In the genomic region with DNA sequence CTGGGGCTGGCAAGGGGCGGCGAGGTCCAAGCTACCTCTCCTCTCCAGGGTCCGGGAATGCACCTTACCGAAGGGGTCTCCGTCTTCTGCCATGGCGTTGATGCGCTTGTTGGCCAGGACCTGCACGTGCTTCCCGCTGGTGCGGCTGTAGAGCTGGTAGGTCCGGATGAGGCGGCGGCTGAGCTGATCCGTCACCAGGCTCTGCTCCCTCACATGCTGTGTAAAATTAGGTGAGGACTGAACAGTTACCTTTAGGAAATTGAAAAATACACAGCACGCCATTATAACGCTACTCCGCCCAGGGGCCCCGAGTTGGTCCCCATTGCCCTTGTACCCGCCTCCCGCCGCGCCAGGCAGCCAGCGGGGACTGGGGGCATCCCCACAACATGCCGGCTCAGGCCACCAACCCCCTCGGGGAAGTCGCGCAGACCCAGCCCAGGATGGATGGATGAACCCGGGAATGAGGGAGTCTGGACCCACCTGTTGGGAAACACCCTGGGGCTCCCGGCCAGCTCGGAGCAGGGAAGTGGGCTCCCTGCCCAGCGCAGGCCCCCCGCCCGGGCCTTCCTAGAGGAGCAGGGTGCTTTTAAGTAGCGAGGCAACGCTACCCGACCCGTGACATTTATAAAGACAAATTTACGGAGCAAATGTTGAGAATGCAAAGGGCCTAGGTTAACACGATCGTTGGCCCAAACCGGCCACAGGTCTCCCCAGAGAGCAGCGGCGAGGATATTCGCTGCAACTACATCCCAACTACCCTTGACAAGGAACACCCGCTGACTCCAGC, we compare ENCODE assay signal across 10 mouse cellular contexts. TPM values are rescaled to one million over a fixed set of nuclear protein-coding genes. Genes with fewer than 3 reads are reported as not detected.
A peak's percentile ranks its signal among the peaks of the same experiment; 100 is the strongest.
DNase-seq lines count a peak whose midpoint lies in the region; ATAC-seq and TF ChIP-seq lines count a peak whose summit lies in the region.
"Had no signal": no experiment of that assay in that cellular context is flagged by ENCODE, and none has a peak within 500 bp of the region (broad histone marks: within the 10 kb centered on the region; RNA-seq: fewer than 3 reads in every experiment).

No protein-coding gene starts in this region.

- 3% methylated on average over 45 of the region's 45 CpGs for WGBS in heart, embryonic 13.5 days
- under 1% methylated on average over 45 of the region's 45 CpGs for WGBS in forebrain, embryonic 14.5 days
- WGBS in liver, postnatal 0 days (ENCODE audit: insufficient replicate concordance), result 5% methylated on average over 45 of the region's 45 CpGs

- no peak for TF ChIP-seq EP300 in ES-Bruce4 (IDR thresholded peaks at IDR 0.05; ENCODE audit: insufficient read depth, low read depth, low read length)
- no peak for TF ChIP-seq EP300 in liver, postnatal 0 days (IDR thresholded peaks at IDR 0.05; ENCODE audit: low read depth)

- peak overlapping the region; percentile 75; the same call in 1 of the 2 replicates for H3K9ac ChIP-seq in heart, embryonic 13.5 days
- no peak overlapping the region for H3K9ac ChIP-seq in ES-Bruce4 (ENCODE audit: low read depth, poor library complexity, severe bottlenecking)
- no peak overlapping the region for H3K9ac ChIP-seq in forebrain, embryonic 14.5 days (ENCODE audit: low read length)
- no peak overlapping the region for H3K9ac ChIP-seq in liver, postnatal 0 days (replicated peaks)

- H3K9me3 ChIP-seq in heart, embryonic 13.5 days, result no peaks in the 10 kb centered on the region
- no peaks in the 10 kb centered on the region for H3K9me3 ChIP-seq in ES-Bruce4 (replicated peaks; ENCODE audit: control insufficient read depth, insufficient read depth, low read length, poor library complexity, severe bottlenecking)
- H3K9me3 ChIP-seq in forebrain, embryonic 14.5 days (replicated peaks; ENCODE audit: control insufficient read depth, low read length), result no peaks in the 10 kb centered on the region
- H3K9me3 ChIP-seq in liver, postnatal 0 days (ENCODE audit: low read length), result no peaks in the 10 kb centered on the region

- H3K27ac ChIP-seq in heart, embryonic 13.5 days (replicated peaks), result no peak overlapping the region
- H3K27ac ChIP-seq in ES-Bruce4 (ENCODE audit: insufficient read depth, low read length), result no peak overlapping the region
- no peak overlapping the region for H3K27ac ChIP-seq in forebrain, embryonic 14.5 days (ENCODE audit: low read depth, low read length)
- H3K27ac ChIP-seq in liver, postnatal 0 days (ENCODE audit: low read depth), result no peak overlapping the region
- H3K27ac ChIP-seq: macrophage had no signal

- no peak for ATAC-seq in heart, embryonic 13.5 days (ENCODE audit: extremely low read depth, insufficient number of reproducible peaks, low FRiP score, low TSS enrichment)
- no peak for ATAC-seq in forebrain, embryonic 14.5 days
- no peak for ATAC-seq in liver, postnatal 0 days

- DNase-seq in heart, adult 9 months (ENCODE audit: low spot score in 2 of 2), result no peak
- DNase-seq in forebrain, embryonic 14.5 days (ENCODE audit: low spot score), result no peak
- no peak for DNase-seq in liver, postnatal 0 days
- DNase-seq in frontal cortex, postnatal 10 days (ENCODE audit: low spot score in 2 of 2), result no peak
- DNase-seq in right cerebral cortex, postnatal 25 days, result no peak
- no peak for DNase-seq in layer of hippocampus, adult 9-10 months (ENCODE audit: low spot score)
- DNase-seq: kidney, adult 11 months had no signal

- H3K4me2 ChIP-seq in heart, embryonic 13.5 days, result peak overlapping the region; percentile 80
- no peak overlapping the region for H3K4me2 ChIP-seq in forebrain, embryonic 14.5 days (ENCODE audit: low read length)
- H3K4me2 ChIP-seq in liver, postnatal 0 days (ENCODE audit: low read depth, low read length), result no peak overlapping the region; the same call in 1 of the 2 replicates

- no peak for TF ChIP-seq POLR2A in ES-Bruce4 (IDR thresholded peaks at IDR 0.05; ENCODE audit: insufficient read depth, low read length)

- H3K36me3 ChIP-seq in heart, embryonic 13.5 days, result no peaks in the 10 kb centered on the region
- no peaks in the 10 kb centered on the region for H3K36me3 ChIP-seq in ES-Bruce4 (ENCODE audit: control insufficient read depth, insufficient read depth, low read length, poor library complexity, severe bottlenecking)
- H3K36me3 ChIP-seq in forebrain, embryonic 14.5 days (ENCODE audit: control insufficient read depth, insufficient read depth, low read length), result no peaks in the 10 kb centered on the region
- H3K36me3 ChIP-seq in liver, postnatal 0 days (replicated peaks; ENCODE audit: insufficient read depth, low read length), result no peaks in the 10 kb centered on the region

- peaks cover 97% of the 10 kb centered on the region for H3K27me3 ChIP-seq in heart, embryonic 13.5 days (replicated peaks)
- H3K27me3 ChIP-seq in ES-Bruce4 (ENCODE audit: control insufficient read depth, insufficient read depth, low read length, poor library complexity, severe bottlenecking), result peaks cover 37% of the 10 kb centered on the region
- H3K27me3 ChIP-seq in forebrain, embryonic 14.5 days (replicated peaks; ENCODE audit: control insufficient read depth, insufficient read depth, low read length), result peaks cover 89% of the 10 kb centered on the region
- H3K27me3 ChIP-seq in liver, postnatal 0 days (ENCODE audit: insufficient read depth, low read length), result peaks cover 91% of the 10 kb centered on the region

- peak overlapping the region; percentile 57 for H3K4me3 ChIP-seq in heart, embryonic 13.5 days
- H3K4me3 ChIP-seq in ES-Bruce4 (ENCODE audit: low read depth, low read length), result peak overlapping the region; percentile 54
- peak overlapping the region; percentile 31 for H3K4me3 ChIP-seq in forebrain, embryonic 14.5 days (ENCODE audit: low read depth, low read length)
- H3K4me3 ChIP-seq in liver, postnatal 0 days (ENCODE audit: low read depth, low read length), result peak overlapping the region; percentile 39; the same call in 1 of the 2 replicates

- H3K4me1 ChIP-seq in heart, embryonic 13.5 days, result peaks cover 44% of the 10 kb centered on the region
- no peaks in the 10 kb centered on the region for H3K4me1 ChIP-seq in ES-Bruce4 (ENCODE audit: control insufficient read depth, insufficient read depth, low read length)
- H3K4me1 ChIP-seq in forebrain, embryonic 14.5 days (ENCODE audit: control insufficient read depth, insufficient read depth, low read length), result peaks cover 14% of the 10 kb centered on the region
- H3K4me1 ChIP-seq in liver, postnatal 0 days (ENCODE audit: insufficient read depth), result peaks cover 24% of the 10 kb centered on the region

- no peak for TF ChIP-seq CTCF in ES-Bruce4 (IDR thresholded peaks at IDR 0.05; ENCODE audit: low read depth, low read length)
- no peak for TF ChIP-seq CTCF in liver, postnatal 0 days (IDR thresholded peaks at IDR 0.05; ENCODE audit: low read depth)

RNA-seq across cellular contexts. Expression of gene Fgf8, which starts 1.1 kb away (rescaled TPM):
- 0.25 and 0.37 TPM in 2 replicates for polyA plus RNA-seq in heart, embryonic 13.5 days (2015; fragmentation: Nextera tagmentation; extraction: Ambion mirVana)
- polyA plus RNA-seq in ES-Bruce4 (2011; ENCODE audit: insufficient read depth, insufficient read length, low read depth, missing spikeins), result 22.6 and 25.9 TPM in 2 replicates
- polyA plus RNA-seq in forebrain, embryonic 14.5 days (2014; fragmentation: Nextera tagmentation; extraction: Ambion mirVana), result 0.88 and 2.4 TPM in 2 replicates
- not detected in 2 replicates for polyA plus RNA-seq in liver, postnatal 0 days (2015; fragmentation: Nextera tagmentation; extraction: Ambion mirVana)
- polyA plus RNA-seq: macrophage had no signal

RNA-seq across cellular contexts. Expression of gene Npm3, which starts 7.8 kb away (rescaled TPM):
- polyA plus RNA-seq in heart, embryonic 13.5 days (2015; fragmentation: Nextera tagmentation; extraction: Ambion mirVana), result 9.9 and 11.2 TPM in 2 replicates
- 188 and 196 TPM in 2 replicates for polyA plus RNA-seq in ES-Bruce4 (2011; ENCODE audit: insufficient read depth, insufficient read length, low read depth, missing spikeins)
- polyA plus RNA-seq in forebrain, embryonic 14.5 days (2014; fragmentation: Nextera tagmentation; extraction: Ambion mirVana), result 11.7 and 12.7 TPM in 2 replicates
- polyA plus RNA-seq in liver, postnatal 0 days (2015; fragmentation: Nextera tagmentation; extraction: Ambion mirVana), result 6.3 and 6.5 TPM in 2 replicates

RNA-seq across cellular contexts. Expression of gene Mgea5, which starts 42.0 kb away (rescaled TPM):
- 32.6 and 33.4 TPM in 2 replicates for polyA plus RNA-seq in heart, embryonic 13.5 days (2015; fragmentation: Nextera tagmentation; extraction: Ambion mirVana)
- 177 and 181 TPM in 2 replicates for polyA plus RNA-seq in ES-Bruce4 (2011; ENCODE audit: insufficient read depth, insufficient read length, low read depth, missing spikeins)
- 70.2 and 77.0 TPM in 2 replicates for polyA plus RNA-seq in forebrain, embryonic 14.5 days (2014; fragmentation: Nextera tagmentation; extraction: Ambion mirVana)
- 10.3 and 10.8 TPM in 2 replicates for polyA plus RNA-seq in liver, postnatal 0 days (2015; fragmentation: Nextera tagmentation; extraction: Ambion mirVana)

Comparison
In these comparisons a context has a peak if more than half of its experiments do, and no peak if none do; other contexts are left out.
1. RNA of gene Npm3, which starts 7.8 kb away (polyA plus RNA-seq): 188 to 196 TPM in ES-Bruce4; 11.7 to 12.7 TPM in forebrain, embryonic 14.5 days, 9.9 to 11.2 TPM in heart, embryonic 13.5 days and 6.3 to 6.5 TPM in liver, postnatal 0 days; every median in the first group is over 10 times any median in the second.
2. Peak in every context shown above with its lines, with median percentiles within 50 percentile points of each other: H3K4me3 ChIP-seq.